Mouse (Mus musculus) testis, adult 2 months (tissue): ENCODE data around the gene Camta1. TPM values are rescaled to one million over a fixed set of nuclear protein-coding genes. Genes with fewer than 3 reads are reported as not detected.

ENCODE experiments used
- H3K27ac ChIP-seq: fragments of 200-500 bp; 2 replicates; pipeline ENCODE4 v1.5.1; 2012; ENCODE audit warnings: low read depth, low read length; ENCODE audit not compliant: control insufficient read depth, insufficient read depth
- H3K27me3 ChIP-seq: fragments of 200-500 bp; 2 replicates; pipeline ENCODE4 v1.6.1; 2012; ENCODE audit warnings: mild to moderate bottlenecking, low read length, moderate library complexity; ENCODE audit not compliant: control insufficient read depth, insufficient read depth
- H3K36me3 ChIP-seq: fragments of 200-500 bp; 2 replicates; pipeline ENCODE4 v1.6.1; 2012; ENCODE audit warnings: mild to moderate bottlenecking, low read length; ENCODE audit not compliant: control insufficient read depth, insufficient read depth
- H3K4me1 ChIP-seq: fragments of 200-500 bp; 2 replicates; pipeline ENCODE4 v1.6.1; 2012; ENCODE audit warnings: low read length; ENCODE audit not compliant: control insufficient read depth, insufficient read depth
- H3K4me3 ChIP-seq: fragments of 200-500 bp; 2 replicates; pipeline ENCODE4 v1.5.1; 2012; ENCODE audit warnings: low read depth, mild to moderate bottlenecking, low read length, moderate library complexity, mixed read lengths; ENCODE audit not compliant: control insufficient read depth
- CTCF ChIP-seq: fragments of 200-500 bp; IDR thresholded peaks from 2 replicates; pipeline ENCODE4 v1.5.1; 2012; ENCODE audit warnings: low read depth, mild to moderate bottlenecking, inconsistent platforms, low read length, moderate library complexity; ENCODE audit not compliant: control insufficient read depth, insufficient read depth, insufficient replicate concordance
- POLR2A ChIP-seq: fragments of 200-500 bp; IDR thresholded peaks from 2 replicates; pipeline ENCODE4 v1.6.1; 2012; ENCODE audit warnings: low read depth, mild to moderate bottlenecking, inconsistent platforms, low read length, moderate library complexity; ENCODE audit not compliant: control insufficient read depth
- polyA plus RNA-seq: library from polyadenylated mRNA; depleted of rRNA; stranded (reverse); fragments of >200 nt; gene quantifications from 2 replicates; pipeline ENCODE4 v1.2.3, GENCODE M21; 2012

Camta1 gene
- polyA plus RNA-seq, 1 experiment: 15.4 TPM

- Histone ChIP-seq H3K27ac (no peak overlapping the region), H3K4me1 (no peaks in the 10 kb centered on the region), H3K36me3 (no peaks in the 10 kb centered on the region), H3K27me3 (no peaks in the 10 kb centered on the region), H3K4me3 (no peak overlapping the region)
- TF ChIP-seq POLR2A: no peak
- TF ChIP-seq CTCF: peak; percentile 30; the same call in 1 of the 2 replicates
These were observed 788.5 kb downstream of the Camta1 start for GRCm38 (mm10) chr4:151073108-151073744.

- H3K27me3 ChIP-seq: no peaks in the 10 kb centered on the region
- no peak overlapping the region for H3K4me3 ChIP-seq
- H3K4me1 ChIP-seq: no peaks in the 10 kb centered on the region
- TF ChIP-seq CTCF (no peak), POLR2A (no peak)
- no peaks in the 10 kb centered on the region for H3K36me3 ChIP-seq
- H3K27ac ChIP-seq: no peak overlapping the region
These were observed 790.7 kb downstream of the Camta1 start for GRCm38 (mm10) chr4:151070962-151071361.

- TF ChIP-seq CTCF: no peak
- no peak for TF ChIP-seq POLR2A
- no peak overlapping the region for H3K27ac ChIP-seq
- no peaks in the 10 kb centered on the region for H3K4me1 ChIP-seq
- H3K36me3 ChIP-seq: no peaks in the 10 kb centered on the region
- no peak overlapping the region for H3K4me3 ChIP-seq
- no peaks in the 10 kb centered on the region for H3K27me3 ChIP-seq
These were observed 792.9 kb downstream of the Camta1 start for GRCm38 (mm10) chr4:151068751-151069150.

DNA sequence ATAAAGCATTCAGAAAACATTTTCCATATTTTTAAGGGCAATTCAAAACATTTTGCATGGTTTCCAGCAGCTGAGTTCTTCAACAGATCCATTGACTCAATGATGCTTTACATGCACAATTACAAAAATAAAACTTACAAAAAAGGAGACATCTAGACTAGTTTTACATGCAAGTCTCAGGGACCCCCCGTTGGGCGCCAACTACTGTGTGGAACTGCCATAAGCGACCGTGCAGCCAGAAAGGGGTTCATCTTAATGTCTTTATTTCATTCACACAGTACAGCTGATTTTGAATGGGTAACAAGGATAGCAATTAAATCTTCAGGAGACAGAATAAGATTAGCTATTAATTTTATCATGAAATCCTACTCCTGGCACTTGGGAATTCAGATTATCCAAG lies 802.1 kb downstream of the Camta1 start:
- Histone ChIP-seq H3K27me3 (no peaks in the 10 kb centered on the region), H3K4me3 (no peak overlapping the region), H3K4me1 (peaks cover 2% of the 10 kb centered on the region; the same call in 1 of the 2 replicates), H3K36me3 (no peaks in the 10 kb centered on the region), H3K27ac (no peak overlapping the region)
- TF ChIP-seq POLR2A (no peak), CTCF (no peak)

DNA sequence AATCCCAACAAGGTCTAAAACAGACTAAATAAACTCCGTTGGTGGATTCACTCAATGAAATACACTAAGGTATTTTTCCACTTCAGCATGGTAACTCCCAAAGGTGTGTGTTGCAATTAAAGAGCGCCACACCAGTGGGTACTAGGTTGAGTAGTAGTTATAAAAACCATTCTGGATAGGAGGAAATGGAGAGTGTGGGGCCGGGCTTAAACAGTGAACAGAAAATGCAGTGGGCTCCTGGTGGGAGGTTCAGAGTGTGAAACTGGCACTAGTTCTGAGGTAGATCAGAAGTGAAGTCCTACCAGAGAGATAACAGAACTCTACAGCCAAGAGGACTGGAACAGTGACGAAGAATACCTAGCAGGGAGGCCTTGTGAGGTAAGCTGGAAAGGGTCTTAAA lies 803.0 kb downstream of the Camta1 start:
- H3K4me1 ChIP-seq: peaks cover 2% of the 10 kb centered on the region; the same call in 1 of the 2 replicates
- H3K27ac ChIP-seq: peak overlapping the region; percentile 77; the same call in 1 of the 2 replicates
- TF ChIP-seq POLR2A (no peak), CTCF (no peak)
- peaks cover 1% of the 10 kb centered on the region; the same call in 1 of the 2 replicates for H3K36me3 ChIP-seq
- no peaks in the 10 kb centered on the region for H3K27me3 ChIP-seq
- peak overlapping the region; percentile 89; the same call in 1 of the 2 replicates for H3K4me3 ChIP-seq

GRCm38 (mm10) chr4:151057347-151058321 lies 804.0 kb downstream of the Camta1 start, which contains the start of gene Vamp3:
Gene Vamp3 (minus strand): TSS chr4:151057963.
- peak; percentile 75 for TF ChIP-seq POLR2A
- no peak for TF ChIP-seq CTCF
- peak within 1 kb of the TSS; percentile 88 for H3K27ac ChIP-seq
- H3K4me1 ChIP-seq: peaks cover 2% of the 10 kb centered on the region; the same call in 1 of the 2 replicates
- no peaks in the 10 kb centered on the region for H3K27me3 ChIP-seq
- H3K36me3 ChIP-seq: peaks cover 3% of the 10 kb centered on the region; the same call in 1 of the 2 replicates
- H3K4me3 ChIP-seq: peak within 1 kb of the TSS; percentile 89

GRCm38 (mm10) chr4:151051162-151051561 lies 810.5 kb downstream of the Camta1 start:
- H3K36me3 ChIP-seq: peaks cover 4% of the 10 kb centered on the region; the same call in 1 of the 2 replicates
- H3K4me1 ChIP-seq: no peaks in the 10 kb centered on the region
- no peak overlapping the region for H3K4me3 ChIP-seq
- TF ChIP-seq POLR2A: no peak
- no peak for TF ChIP-seq CTCF
- H3K27me3 ChIP-seq: no peaks in the 10 kb centered on the region
- H3K27ac ChIP-seq: no peak overlapping the region
